Mouse (Mus musculus): ENCODE results near the gene Olig1. TPM values are rescaled to one million over a fixed set of nuclear protein-coding genes. Genes with fewer than 3 reads are reported as not detected.
A peak's percentile ranks its signal among the peaks of the same experiment; 100 is the strongest.

Olig1 gene
- total and polyA plus RNA-seq, 2 experiments from 2014 or later = 199 to 249 TPM

- ATAC-seq = no peak
These were observed 44.9 kb upstream of the Olig1 start for GRCm38 (mm10) chr16:91224481-91225232.

GRCm38 (mm10) chr16:91225233-91226037 lies 44.1 kb upstream of the Olig1 start, which contains the start of gene Olig2:
Gene Olig2 (plus strand): TSS chr16:91225457.
- H3K27ac ChIP-seq = peak within 1 kb of the TSS; percentile 65
- WGBS = 1% methylated on average over 53 of the region's 53 CpGs

More at GRCm38 (mm10) chr16:91224481-91225232, 44.9 kb upstream of the Olig1 start:
- Histone ChIP-seq H3K4me1 (ENCODE audit: insufficient read depth, low read length) (no peaks in the 10 kb centered on the region), H3K27me3 (ENCODE audit: insufficient read depth, low read length) (peaks cover 87% of the 10 kb centered on the region), H3K9ac (replicated peaks; ENCODE audit: low read length) (no peak overlapping the region), H3K4me3 (ENCODE audit: low read length) (peak overlapping the region; percentile 38), H3K36me3 (ENCODE audit: insufficient read depth, low read length) (no peaks in the 10 kb centered on the region), H3K27ac (peak overlapping the region; percentile 32; the same call in 1 of the 2 replicates), H3K4me2 (ENCODE audit: low read depth, low read length) (peak overlapping the region; percentile 49), H3K9me3 (ENCODE audit: low read length) (no peaks in the 10 kb centered on the region)
- TF ChIP-seq CTCF (IDR thresholded peaks at IDR 0.05; ENCODE audit: low read depth) = peak; percentile 58
- DNase-seq (ENCODE audit: low spot score) = peak; percentile 64
- WGBS = 2% methylated on average over 26 of the region's 26 CpGs

GRCm38 (mm10) chr16:91226038-91226882 lies 43.3 kb upstream of the Olig1 start:
- no peak for ATAC-seq
- WGBS = 1% methylated on average over 60 of the region's 60 CpGs
- H3K9ac ChIP-seq (replicated peaks; ENCODE audit: low read length) = peak overlapping the region; percentile 52

More at GRCm38 (mm10) chr16:91225233-91226037, 44.1 kb upstream of the Olig1 start, which contains the start of gene Olig2:
- no peaks in the 10 kb centered on the region for H3K9me3 ChIP-seq (ENCODE audit: low read length)
- H3K27me3 ChIP-seq (ENCODE audit: insufficient read depth, low read length) = peaks cover 86% of the 10 kb centered on the region
- ATAC-seq (peak; percentile 88), DNase-seq (ENCODE audit: low spot score) (peak; percentile 83)
- no peaks in the 10 kb centered on the region for H3K36me3 ChIP-seq (ENCODE audit: insufficient read depth, low read length)
- H3K9ac ChIP-seq (replicated peaks; ENCODE audit: low read length) = peak within 1 kb of the TSS; percentile 52
- H3K4me2 ChIP-seq (ENCODE audit: low read depth, low read length) = peak within 1 kb of the TSS; percentile 49
- H3K4me1 ChIP-seq (ENCODE audit: insufficient read depth, low read length) = no peaks in the 10 kb centered on the region
- peak within 1 kb of the TSS; percentile 38 for H3K4me3 ChIP-seq (ENCODE audit: low read length)
- TF ChIP-seq CTCF (IDR thresholded peaks at IDR 0.05; ENCODE audit: low read depth) = no peak

GRCm38 (mm10) chr16:91226883-91227759 lies 42.5 kb upstream of the Olig1 start:
- Histone ChIP-seq H3K4me3 (ENCODE audit: low read length) (peak overlapping the region; percentile 38), H3K4me2 (ENCODE audit: low read depth, low read length) (peak overlapping the region; percentile 49), H3K36me3 (ENCODE audit: insufficient read depth, low read length) (no peaks in the 10 kb centered on the region), H3K4me1 (ENCODE audit: insufficient read depth, low read length) (peaks cover under 1% of the 10 kb centered on the region; the same call in 1 of the 2 replicates), H3K27ac (peak overlapping the region; percentile 65; the same call in 1 of the 2 replicates), H3K9ac (replicated peaks; ENCODE audit: low read length) (peak overlapping the region; percentile 52), H3K9me3 (ENCODE audit: low read length) (no peaks in the 10 kb centered on the region), H3K27me3 (ENCODE audit: insufficient read depth, low read length) (peaks cover 84% of the 10 kb centered on the region)
- TF ChIP-seq CTCF (IDR thresholded peaks at IDR 0.05; ENCODE audit: low read depth) = no peak
- DNase-seq (ENCODE audit: low spot score) = no peak
- ATAC-seq = no peak
- 1% methylated on average over 72 of the region's 85 CpGs for WGBS

More at GRCm38 (mm10) chr16:91226038-91226882, 43.3 kb upstream of the Olig1 start:
- Histone ChIP-seq H3K27me3 (ENCODE audit: insufficient read depth, low read length) (peaks cover 84% of the 10 kb centered on the region), H3K36me3 (ENCODE audit: insufficient read depth, low read length) (no peaks in the 10 kb centered on the region), H3K4me2 (ENCODE audit: low read depth, low read length) (peak overlapping the region; percentile 49), H3K27ac (peak overlapping the region; percentile 65), H3K4me3 (ENCODE audit: low read length) (peak overlapping the region; percentile 38), H3K4me1 (ENCODE audit: insufficient read depth, low read length) (no peaks in the 10 kb centered on the region), H3K9me3 (ENCODE audit: low read length) (no peaks in the 10 kb centered on the region)
- DNase-seq (ENCODE audit: low spot score) = peak; percentile 29
- no peak for TF ChIP-seq CTCF (IDR thresholded peaks at IDR 0.05; ENCODE audit: low read depth)

GRCm38 (mm10) chr16:91227760-91228043 lies 41.9 kb upstream of the Olig1 start:
- H3K36me3 ChIP-seq (ENCODE audit: insufficient read depth, low read length) = no peaks in the 10 kb centered on the region
- H3K4me2 ChIP-seq (ENCODE audit: low read depth, low read length) = peak overlapping the region; percentile 49
- WGBS = 2% methylated on average over 6 of the region's 6 CpGs
- 0 out of 2 replicates have a peak overlapping the region, but pooled peaks have one; percentile 21 for H3K27ac ChIP-seq
- H3K9ac ChIP-seq (replicated peaks; ENCODE audit: low read length) = peak overlapping the region; percentile 52; the same call in 1 of the 2 replicates
- ATAC-seq (no peak), DNase-seq (ENCODE audit: low spot score) (peak; percentile 35)
- no peak for TF ChIP-seq CTCF (IDR thresholded peaks at IDR 0.05; ENCODE audit: low read depth)
- peaks cover 84% of the 10 kb centered on the region for H3K27me3 ChIP-seq (ENCODE audit: insufficient read depth, low read length)
- peaks cover 6% of the 10 kb centered on the region; the same call in 1 of the 2 replicates for H3K4me1 ChIP-seq (ENCODE audit: insufficient read depth, low read length)
- peak overlapping the region; percentile 38 for H3K4me3 ChIP-seq (ENCODE audit: low read length)
- no peaks in the 10 kb centered on the region for H3K9me3 ChIP-seq (ENCODE audit: low read length)
